Mouse (Mus musculus) small intestine, adult 2 months (tissue): ENCODE measurements around the gene Plekhg3.

Source experiments
- CTCF ChIP-seq: fragments of 200-500 bp; IDR thresholded peaks from 2 replicates; pipeline ENCODE4 v1.5.1; 2012; ENCODE audit warnings: low read depth, mild to moderate bottlenecking, control low read depth, inconsistent platforms, low read length, moderate library complexity, mixed read lengths; ENCODE audit not compliant: insufficient replicate concordance, insufficient read length; ENCODE audit errors: extremely low read depth
- POLR2A ChIP-seq: fragments of 200-500 bp; IDR thresholded peaks from 2 replicates; pipeline ENCODE4 v1.6.1; 2012; ENCODE audit warnings: low read depth, mild to moderate bottlenecking, control low read depth, inconsistent platforms, low read length, moderate library complexity

- no peak for TF ChIP-seq CTCF
- no peak for TF ChIP-seq POLR2A
Observed at GRCm38 (mm10) chr12:76485381-76485780, 45.3 kb upstream of the Plekhg3 start.
